Mouse (Mus musculus): Measurements from ENCODE around the gene Tgm5.
"Not testable (repeated sequence)": the region's sequence is repeated elsewhere in the genome, so short reads cannot be mapped to it uniquely, and the experiment has no call there.

Gene Tgm5

GRCm38 (mm10) chr2:121041098-121041497 is 44.5 kb downstream of the Tgm5 start:
- peak; percentile 61 to 63 for DNase-seq (ENCODE audit: low spot score in 2 of 2)

- DNase-seq (ENCODE audit: low spot score in 2 of 2): no peak
Observed at GRCm38 (mm10) chr2:121039382-121039781, 46.3 kb downstream of the Tgm5 start.

GRCm38 (mm10) chr2:121038851-121039250 is 46.8 kb downstream of the Tgm5 start:
- not testable (repeated sequence) for DNase-seq (ENCODE audit: low spot score in 2 of 2)

- DNase-seq (ENCODE audit: low spot score in 2 of 2): no peak
Observed at GRCm38 (mm10) chr2:121036733-121037341, 48.8 kb downstream of the Tgm5 start, which contains the start of gene Epb42. TSS of gene Epb42 (minus strand) at chr2:121037072.

GRCm38 (mm10) chr2:121022918-121023317 is 62.7 kb downstream of the Tgm5 start:
- DNase-seq (ENCODE audit: low spot score in 2 of 2): no peak

GRCm38 (mm10) chr2:121017151-121017550 is 68.5 kb downstream of the Tgm5 start:
- no peak for DNase-seq (ENCODE audit: low spot score in 2 of 2)

GRCm38 (mm10) chr2:121016226-121016625 is 69.4 kb downstream of the Tgm5 start:
- no peak for DNase-seq (ENCODE audit: low spot score in 2 of 2)

GRCm38 (mm10) chr2:121015507-121015906 is 70.1 kb downstream of the Tgm5 start:
- no peak for DNase-seq (ENCODE audit: low spot score in 2 of 2)

GRCm38 (mm10) chr2:121012676-121013075 is 73.0 kb downstream of the Tgm5 start:
- no peak for DNase-seq (ENCODE audit: low spot score in 2 of 2)

GRCm38 (mm10) chr2:121009071-121009677 is 76.5 kb downstream of the Tgm5 start:
- no peak for DNase-seq (ENCODE audit: low spot score in 2 of 2)

- no peak for DNase-seq (ENCODE audit: low spot score in 2 of 2)
Observed at GRCm38 (mm10) chr2:121008664-121009007, 77.0 kb downstream of the Tgm5 start.

- DNase-seq (ENCODE audit: low spot score in 2 of 2): peak; percentile 83 to 88
Observed at GRCm38 (mm10) chr2:121007925-121008663, 77.5 kb downstream of the Tgm5 start, which contains the start of gene Ccndbp1. TSS of gene Ccndbp1 (plus strand) at chr2:121008403.

- no peak for DNase-seq (ENCODE audit: low spot score in 2 of 2)
Observed at GRCm38 (mm10) chr2:121006986-121007385, 78.7 kb downstream of the Tgm5 start.

GRCm38 (mm10) chr2:121004018-121004811 is 81.4 kb downstream of the Tgm5 start:
- DNase-seq (ENCODE audit: low spot score in 2 of 2): no peak

GRCm38 (mm10) chr2:121003586-121003985 is 82.1 kb downstream of the Tgm5 start:
- DNase-seq (ENCODE audit: low spot score in 2 of 2): no peak

- no peak for DNase-seq (ENCODE audit: low spot score in 2 of 2)
Observed at GRCm38 (mm10) chr2:120998863-120999262, 86.8 kb downstream of the Tgm5 start.

GRCm38 (mm10) chr2:120996607-120997006 is 89.0 kb downstream of the Tgm5 start:
- DNase-seq (ENCODE audit: low spot score in 2 of 2): not testable (repeated sequence)
